Mouse (Mus musculus): ENCODE results near the gene Macrod1.
A peak's percentile ranks its signal among the peaks of the same experiment; 100 is the strongest.

The Macrod1 gene

DNA sequence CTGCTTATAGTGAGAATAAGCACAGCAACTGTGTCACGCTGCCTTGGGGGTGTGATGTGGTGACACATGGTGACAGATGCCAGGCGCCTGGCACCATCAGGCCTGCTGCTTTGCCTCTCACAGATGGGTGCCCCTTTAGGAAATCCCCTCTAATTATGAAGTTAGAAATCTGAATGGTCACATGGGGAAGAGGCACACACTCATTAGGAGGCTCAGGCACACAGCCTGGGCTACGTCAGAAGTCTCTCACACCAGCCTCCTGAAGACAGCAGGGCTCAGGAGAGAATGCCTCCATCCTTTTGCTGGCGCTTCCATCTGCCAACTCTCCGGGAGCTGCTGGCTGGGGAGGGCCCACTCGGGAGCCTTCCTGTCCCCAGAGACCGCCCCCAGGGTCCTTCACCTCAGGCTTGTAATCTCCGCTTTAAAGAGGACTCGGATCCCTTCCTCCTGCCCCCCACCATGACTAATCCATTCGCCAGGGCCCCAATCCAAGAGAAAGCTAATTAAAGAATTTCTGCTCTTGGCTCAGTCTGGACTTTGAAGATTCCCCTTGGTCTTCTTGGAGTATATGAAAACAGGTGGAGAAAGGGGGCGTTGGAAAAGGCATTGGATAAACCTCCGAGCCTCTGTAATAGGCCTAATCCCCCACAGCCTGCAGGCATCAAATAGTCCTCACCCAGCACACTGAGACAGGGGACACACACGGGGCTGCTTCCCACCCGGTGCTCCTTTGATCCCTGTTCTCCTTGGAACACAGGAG is 26.6 kb downstream of the Macrod1 start:
- DNase-seq (ENCODE audit: low read depth, low spot score), result no peak

DNA sequence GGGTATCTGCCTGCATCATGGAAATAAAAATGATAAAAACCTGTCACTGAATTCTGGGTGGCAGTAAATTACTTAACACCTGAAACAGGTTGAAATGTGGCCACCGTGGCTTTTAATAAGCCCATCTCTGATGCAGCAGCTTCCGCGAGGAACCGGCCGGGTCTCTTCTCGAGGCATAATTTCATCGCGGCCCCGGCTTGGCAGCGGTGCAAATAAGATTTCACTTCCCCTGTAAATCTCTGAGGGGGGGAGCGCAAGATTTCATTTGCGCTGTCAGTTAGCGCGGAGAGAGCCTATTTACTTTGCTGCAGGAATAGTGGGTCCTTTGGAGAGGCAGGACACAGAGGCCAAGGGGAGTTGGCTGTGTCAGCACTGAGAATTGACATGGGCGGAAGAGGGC is 28.1 kb downstream of the Macrod1 start:
- no peak for DNase-seq (ENCODE audit: low read depth, low spot score)

DNA sequence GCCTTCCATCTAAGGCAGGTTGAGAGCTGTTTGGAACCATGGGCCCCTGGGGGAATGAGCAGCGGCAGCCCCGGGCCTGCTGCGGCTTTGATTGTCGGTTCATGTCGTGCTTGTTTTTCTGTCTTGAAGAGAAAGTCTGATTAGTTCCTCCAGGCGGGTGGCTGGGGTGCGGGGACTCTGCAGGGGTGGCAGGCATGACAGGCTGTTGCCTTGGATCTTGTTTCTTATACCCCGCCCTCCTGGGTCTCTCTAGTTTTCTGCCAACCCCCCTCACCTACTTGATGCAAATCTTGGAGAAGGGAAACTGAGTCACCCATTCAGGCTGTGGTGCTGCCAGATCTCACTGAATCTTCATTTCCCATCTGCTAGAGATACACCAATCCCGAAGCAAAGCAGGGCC is 31.9 kb downstream of the Macrod1 start:
- DNase-seq (ENCODE audit: low read depth, low spot score), result no peak

DNA sequence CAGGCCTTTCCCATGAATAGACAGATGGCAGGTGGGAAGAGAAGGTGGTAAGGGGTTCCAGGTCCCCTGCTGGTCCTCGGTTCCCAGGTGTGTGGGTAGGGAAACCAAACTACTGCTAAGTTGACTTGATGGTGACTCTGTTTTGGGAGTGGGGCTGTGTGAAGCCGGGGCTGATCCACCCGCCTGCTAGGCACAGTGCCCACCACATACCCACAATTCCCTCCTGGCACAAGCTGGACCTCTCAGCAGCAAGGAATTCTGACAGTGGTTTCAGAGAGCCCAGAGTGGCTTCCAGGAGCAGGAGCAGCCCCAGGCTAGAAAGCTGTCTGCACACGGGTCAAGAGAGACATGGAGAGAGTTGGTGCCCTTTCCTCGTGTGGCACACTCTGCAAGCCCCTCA is 32.4 kb downstream of the Macrod1 start:
- no peak for DNase-seq (ENCODE audit: low read depth, low spot score)

DNA sequence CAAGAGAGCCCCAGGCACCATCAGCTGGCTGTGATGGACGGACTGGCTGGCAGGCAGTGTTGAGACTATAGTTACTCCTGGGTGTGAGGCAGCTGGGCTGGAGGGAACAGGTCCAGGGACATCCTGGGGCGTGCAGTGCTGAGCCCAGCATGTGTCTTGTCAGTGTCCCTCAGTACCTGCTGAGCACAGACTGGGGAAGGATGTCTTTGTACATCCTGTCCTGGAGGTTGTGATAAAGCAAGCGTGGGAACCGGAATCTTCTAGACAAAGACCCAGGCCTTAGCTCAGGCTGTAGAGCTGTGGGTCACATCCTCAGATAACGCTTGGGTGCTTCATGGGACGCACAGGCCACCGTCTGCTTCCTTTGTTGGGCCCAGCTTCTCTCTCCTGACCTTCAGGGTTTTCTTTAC is 33.2 kb downstream of the Macrod1 start:
- DNase-seq (ENCODE audit: low read depth, low spot score), result no peak

DNA sequence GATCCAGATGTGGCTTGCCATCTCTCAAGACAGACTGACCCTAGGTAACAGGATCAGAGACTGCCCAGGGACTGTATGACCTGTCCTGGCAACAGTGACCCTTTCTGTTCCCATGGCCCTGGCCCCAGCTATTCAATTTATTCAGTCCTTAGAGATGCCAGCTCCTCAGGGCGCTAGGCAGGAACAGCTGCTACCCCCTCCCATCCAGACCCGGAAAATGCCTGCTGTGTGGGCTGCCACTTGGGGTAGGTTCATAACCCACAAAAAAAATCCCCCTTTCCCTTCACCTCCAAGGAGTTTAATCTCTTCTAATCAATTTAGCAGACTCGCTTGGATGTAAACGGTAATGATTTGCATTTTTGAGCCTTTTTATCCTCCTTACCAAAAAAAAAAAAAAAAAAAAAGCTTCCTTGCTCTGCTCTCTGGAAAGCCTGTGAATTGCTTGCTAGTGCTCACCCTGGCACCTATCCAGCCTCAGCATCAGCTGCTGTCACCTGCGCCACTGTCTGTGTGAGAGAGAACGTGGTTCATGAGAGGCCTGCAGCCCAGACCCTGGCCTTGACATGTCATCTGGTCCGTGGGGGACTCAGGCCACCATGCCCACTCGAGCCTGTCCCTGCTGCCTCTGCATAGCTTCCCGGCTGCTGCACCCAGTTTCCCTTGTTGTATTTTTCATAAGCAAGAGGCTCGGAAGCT is 33.9 kb downstream of the Macrod1 start:
- DNase-seq (ENCODE audit: low read depth, low spot score), result no peak

DNA sequence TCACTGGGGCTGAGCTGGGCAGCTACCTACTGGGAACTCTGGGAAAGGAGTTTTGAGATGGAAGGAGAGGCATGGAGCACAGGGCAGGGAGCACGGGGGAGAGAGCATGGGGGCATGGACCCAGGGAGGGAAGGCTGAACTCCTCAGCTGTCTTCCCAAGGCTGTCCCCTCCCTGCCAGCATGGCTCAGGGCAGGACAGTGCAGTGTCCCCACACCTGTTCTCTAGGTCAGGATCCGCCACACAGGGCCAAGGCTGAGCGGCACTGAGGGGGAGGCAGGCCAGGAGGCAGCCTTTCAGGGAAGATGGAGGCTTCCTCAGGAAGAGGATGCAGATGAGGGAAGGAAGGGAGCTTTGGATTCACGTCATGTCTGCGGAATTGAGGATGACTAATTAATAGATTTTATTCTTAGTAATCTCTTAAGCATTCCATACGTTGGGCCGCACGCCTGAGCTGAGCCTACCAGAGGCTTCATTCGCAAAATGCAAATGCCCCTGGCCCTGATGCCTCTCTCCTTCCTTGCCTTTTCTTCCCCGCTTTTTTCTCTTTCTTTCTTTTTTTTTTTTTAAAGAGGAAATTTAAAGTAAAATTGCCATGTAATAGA is 34.9 kb downstream of the Macrod1 start:
- DNase-seq (ENCODE audit: low read depth, low spot score), result no peak

DNA sequence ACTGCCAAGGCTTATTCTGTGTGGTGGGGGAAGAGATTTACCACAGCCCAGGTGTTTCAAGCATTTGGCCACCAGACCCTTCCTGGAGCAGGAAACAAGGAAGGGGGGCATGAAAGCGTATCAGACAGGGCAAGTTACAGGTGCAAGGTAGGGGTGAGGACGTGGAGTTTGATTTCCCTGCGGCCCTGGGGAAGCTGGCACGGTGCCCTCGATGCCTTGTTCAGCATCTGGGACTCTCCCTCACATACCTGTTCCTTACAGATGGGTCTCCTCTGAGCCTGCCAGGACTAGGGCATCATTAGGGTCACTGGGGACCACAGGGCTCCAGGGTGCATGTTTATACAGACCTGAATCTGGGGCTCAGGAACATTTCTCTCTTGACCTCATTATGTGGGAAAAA is 36.1 kb downstream of the Macrod1 start:
- no peak for DNase-seq (ENCODE audit: low read depth, low spot score)

DNA sequence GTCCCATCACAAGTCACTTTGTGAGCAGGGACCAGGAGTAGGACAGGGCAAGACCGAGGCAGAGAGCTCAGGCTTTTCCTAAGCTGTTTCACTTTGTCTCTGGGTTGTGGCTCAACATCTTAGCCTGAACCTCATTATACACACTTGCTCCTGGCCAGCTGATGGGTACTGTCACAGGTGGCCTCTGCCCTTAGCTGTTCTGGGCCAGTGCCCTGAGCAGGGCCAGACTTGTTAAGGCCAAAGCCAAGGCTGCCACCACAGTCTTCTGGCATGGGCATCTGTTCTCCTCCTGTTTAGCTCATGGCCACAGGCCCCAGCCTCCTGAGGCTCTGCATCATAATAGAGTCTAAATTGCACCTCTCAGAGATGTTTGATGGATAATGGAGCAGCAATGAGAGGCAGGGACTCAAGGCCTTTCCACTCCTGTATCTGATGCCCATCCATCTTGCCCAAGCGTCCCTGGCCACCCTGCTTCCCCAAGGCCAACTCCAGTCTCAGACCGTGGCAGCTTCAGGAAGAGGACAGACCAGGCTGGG is 43.1 kb downstream of the Macrod1 start:
- no peak for DNase-seq (ENCODE audit: low read depth, low spot score)

DNA sequence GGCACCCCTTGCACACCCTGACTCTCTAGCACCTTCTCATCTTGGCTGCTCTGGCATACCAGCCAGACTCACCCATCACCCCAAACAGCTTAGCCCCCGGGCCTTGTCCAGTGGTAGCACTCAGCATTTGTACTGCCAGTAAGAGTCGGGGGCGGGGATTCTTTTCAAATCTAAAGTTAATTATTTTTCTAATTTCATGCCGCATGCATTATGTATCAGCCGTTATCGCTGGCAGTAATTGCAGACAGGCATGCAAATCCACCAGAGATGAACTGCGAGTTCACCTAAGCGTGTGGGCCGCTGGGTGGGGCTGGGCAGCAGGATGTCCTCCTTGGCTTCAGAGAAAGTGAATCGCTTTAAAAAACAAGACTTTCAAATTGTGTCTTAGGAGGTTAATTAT is 45.4 kb downstream of the Macrod1 start:
- no peak for DNase-seq (ENCODE audit: low read depth, low spot score)

DNA sequence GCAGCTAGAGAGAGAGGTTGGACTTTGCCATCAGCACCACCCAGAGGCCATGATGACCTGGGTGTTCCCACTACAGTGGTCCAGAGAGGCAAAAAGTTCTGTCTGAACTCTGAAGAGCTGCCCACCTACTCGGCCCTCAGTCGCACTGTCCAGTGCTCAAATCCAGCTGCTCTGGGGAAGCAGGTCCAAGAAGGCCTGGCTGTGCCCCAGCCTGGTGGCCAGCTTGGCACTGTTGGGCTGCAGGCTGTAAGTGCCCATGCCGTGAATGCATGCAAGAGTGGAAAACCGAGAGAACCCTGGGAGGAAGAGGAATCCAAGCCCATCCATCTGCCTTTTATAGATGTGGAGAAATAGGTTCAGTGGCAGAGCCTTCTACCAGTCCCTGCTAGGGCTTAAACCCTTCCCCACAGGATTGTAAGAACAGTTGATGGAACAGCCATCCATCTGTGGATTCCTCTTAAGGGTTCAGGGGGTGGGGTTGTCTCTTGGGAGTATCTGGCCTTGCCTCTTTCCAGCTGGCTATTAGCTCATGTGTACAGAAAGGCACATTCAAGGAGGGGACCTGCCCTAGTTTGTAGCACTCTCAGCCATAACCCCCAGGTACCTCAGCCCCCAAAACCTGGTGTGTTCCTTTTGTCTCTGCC is 46.9 kb downstream of the Macrod1 start:
- DNase-seq (ENCODE audit: low read depth, low spot score), result peak; percentile 66

DNA sequence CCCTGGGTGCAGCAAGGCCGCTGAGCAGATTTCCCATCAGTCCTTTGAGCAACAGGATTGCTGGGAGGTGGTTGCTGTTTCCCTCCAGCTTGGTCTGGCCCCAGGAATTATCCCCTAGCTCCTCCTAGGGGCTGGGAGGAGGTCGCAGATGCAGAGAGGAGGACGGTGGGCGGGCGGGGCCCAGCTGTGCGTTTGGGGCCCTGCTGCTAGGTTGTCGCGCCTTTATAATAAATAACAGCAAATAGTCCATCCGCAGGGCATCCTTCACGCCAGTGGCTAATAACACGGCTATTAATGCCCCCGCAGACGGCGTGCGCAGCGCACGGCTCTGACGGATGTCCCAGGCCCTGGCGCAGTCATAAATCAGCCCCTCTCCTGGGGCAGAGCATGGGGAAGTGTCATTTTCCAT is 47.4 kb downstream of the Macrod1 start:
- no peak for DNase-seq (ENCODE audit: low read depth, low spot score)

DNA sequence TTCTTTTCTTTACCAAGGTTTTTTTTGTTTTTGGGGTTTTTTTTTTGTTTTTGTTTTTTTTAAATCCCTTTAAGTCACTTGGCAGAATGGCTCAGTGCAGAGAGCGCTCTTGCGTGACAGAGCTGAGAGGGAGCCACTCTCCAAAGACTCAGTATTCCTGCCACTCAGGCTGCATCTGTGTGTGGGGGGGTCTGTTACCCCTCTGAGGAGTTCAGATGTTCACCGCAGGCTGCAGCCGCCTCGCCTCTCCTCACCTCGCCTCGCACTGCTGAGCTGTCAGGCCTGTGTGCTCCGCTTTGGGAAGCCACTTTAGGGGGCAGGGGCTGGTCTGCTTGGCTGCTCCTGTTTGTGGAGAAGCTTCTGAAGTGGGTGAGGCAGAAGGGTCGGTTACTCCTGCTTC is 48.9 kb downstream of the Macrod1 start, which contains the start of gene Flrt1:
TSS of gene Flrt1 (minus strand) at position 186 of the 400 bp plus-strand sequence.
- no peak for DNase-seq (ENCODE audit: low read depth, low spot score)

DNA sequence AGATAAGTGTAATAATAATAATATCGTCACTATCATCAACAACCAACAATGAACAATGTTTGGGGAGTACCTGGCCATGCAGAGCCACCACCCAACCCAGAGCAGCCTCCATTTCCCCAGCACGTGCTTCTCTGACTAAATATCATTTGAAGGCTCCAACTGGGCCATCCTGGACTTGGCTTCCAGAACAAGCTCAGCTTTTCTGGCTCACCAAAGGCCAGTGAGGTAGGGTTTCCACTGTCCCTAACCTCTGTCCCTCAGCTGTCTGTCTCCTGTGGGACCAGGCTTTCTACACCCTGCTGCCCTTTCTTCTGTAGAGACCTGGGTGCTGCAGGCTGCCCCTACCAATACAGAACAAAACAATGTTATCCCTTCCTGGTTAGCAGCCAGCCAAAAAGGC is 50.0 kb downstream of the Macrod1 start:
- no peak for DNase-seq (ENCODE audit: low read depth, low spot score)

DNA sequence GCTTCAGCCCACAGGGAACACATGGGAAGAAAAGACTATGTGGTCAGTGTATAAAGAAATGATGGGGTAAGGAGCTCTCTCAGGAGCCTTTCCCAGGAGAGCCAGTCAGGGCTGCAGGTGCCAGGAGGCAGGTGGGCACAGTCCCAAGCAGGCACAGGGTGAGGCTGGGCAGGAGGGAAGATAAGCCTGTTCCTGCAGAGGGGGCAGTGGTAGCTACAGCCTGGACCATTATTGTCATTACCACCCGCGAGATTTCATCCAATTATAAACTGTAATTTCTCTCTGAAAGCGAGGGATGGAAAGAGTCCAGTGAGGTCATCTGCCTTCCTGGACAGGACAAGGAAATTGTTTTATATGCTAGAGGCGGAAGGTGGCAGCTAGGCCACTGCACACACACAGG is 50.6 kb downstream of the Macrod1 start:
- no peak for DNase-seq (ENCODE audit: low read depth, low spot score)

DNA sequence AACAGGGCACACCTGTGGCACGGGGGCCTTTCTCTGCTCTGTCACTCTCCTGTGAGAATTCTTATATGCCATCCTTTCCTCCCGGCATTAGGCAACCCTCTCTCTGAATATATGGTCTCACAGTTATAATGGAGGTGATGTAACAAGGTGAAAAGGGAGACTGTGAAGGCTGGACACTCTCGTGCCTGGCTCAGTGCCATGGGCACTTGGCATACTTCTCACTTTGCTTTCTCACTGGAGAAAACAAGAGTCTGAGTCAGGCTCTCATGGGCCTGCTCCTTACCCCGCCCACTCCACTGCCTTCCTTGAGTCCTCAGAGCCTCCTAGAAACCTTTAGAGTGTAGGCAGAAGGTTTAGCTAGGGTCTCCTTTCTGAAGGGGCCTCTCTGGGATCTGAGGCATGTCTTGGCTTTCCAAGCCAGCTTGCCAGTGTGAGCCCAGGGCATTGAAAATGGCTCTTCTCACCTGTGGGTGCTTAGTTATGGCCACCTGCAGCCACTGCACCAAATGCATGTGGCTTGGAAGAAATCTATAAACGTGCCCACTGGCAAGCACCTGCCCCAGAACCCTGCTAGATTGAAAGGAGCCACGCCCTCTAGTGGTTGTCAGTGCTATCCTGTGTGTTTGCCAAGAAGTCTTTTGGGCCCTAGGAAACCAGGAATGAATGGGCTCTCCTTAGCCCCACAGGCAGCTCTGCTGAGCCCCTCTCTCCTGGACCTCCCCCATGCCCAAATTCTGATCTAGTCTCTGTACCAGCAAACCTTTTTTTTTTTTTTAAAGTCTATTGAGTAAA is 51.7 kb downstream of the Macrod1 start:
- no peak for DNase-seq (ENCODE audit: low read depth, low spot score)

DNA sequence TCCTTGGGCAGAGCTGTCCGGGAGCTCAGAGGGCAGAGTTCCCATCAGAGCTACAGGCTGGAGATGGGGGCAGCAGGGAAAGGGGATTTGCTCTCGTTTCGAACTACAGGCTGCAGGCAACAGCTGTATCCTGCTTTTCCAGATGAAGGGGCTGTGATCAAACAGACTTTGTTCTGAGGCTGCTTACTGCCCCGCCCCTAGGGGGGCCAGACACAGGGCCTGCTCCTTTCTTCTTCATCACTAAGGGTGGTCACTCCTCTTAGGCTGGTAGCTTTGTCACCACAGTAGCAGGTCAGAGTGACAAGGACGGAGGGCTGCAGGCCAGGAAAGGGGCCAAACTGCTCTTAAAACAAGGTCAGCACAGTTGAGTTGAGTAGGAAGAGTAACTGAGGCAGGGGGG is 53.5 kb downstream of the Macrod1 start:
- no peak for DNase-seq (ENCODE audit: low read depth, low spot score)

DNA sequence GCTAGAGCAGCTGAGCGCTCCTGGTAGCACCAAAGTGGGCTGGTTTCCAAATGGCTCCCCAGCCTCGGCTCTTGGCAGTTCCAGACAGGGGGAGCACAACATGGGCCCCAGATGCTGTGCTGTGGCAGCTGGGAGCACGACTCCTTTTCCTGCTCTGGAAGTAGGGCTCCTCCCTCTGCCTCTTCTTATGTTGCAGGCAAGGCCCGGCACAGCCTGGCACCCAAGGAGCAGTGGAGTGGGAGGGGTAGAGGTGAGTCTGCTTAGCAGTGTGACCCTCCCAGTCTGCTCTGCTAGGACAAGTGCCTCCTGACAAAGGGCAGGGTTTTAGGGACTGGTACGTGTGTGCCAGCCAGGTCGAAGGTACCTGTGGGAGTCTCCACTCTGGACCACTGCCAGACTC is 54.3 kb downstream of the Macrod1 start:
- no peak for DNase-seq (ENCODE audit: low read depth, low spot score)

DNA sequence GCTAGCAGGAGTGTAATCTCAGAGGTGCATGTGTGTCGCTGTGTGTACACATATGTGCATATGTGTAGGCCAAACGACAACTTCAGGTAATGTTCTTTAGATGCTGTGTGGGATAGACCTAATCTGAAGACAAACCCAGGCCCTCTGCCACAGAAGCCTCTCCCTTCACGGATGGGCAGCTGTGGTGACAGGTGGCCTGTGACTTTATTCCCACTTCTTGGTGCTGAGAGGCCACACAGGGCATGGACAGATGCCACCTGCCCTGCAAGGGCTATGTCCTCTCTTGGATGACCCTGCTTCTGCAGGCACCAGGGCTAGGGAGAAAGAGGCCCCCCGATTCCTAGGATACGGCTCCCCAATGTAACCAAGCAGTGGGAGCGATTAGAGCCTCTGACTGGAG is 54.7 kb downstream of the Macrod1 start:
- DNase-seq (ENCODE audit: low read depth, low spot score), result no peak

DNA sequence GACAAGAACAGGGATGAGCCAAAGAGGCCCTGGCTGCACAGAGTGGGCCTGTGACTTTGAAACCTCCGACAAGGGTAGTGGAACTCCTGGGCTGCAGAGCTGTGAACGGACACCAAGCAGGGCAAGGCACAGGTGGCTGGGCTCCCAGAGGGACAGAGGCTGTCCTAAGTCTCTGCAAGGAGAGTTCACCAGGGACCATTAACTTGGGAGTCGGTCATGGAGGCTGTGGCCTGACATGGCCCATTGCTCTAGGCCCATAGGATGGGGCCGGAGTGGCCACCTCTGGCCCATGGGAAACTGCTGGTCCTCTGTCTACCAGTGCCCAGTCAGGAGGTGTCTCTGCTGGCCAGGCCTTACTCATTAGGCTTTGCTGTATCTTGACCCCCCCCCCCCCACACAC is 55.1 kb downstream of the Macrod1 start:
- DNase-seq (ENCODE audit: low read depth, low spot score), result no peak

DNA sequence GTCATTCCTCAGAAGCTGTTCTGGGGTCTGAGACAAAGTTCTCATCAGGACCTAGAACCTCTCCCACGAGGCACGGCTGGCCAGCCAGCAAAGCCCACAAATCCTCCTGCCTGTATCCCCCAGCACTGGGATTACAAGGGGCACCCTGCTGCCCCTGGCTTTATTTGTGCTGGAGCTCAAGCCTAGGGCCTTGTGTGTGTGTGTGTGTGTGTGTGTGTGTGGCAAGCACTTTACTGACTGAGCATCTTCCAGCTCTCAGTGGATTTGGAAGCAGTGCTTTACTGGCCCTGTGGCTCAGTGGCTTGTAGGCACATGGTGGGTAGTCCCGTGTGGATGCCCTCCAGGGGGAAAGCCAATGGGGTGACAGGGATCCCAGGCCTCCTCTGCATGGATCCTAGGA is 56.0 kb downstream of the Macrod1 start:
- no peak for DNase-seq (ENCODE audit: low read depth, low spot score)
